Mouse (Mus musculus): ENCODE results near the gene Npcd.

The Npcd gene

DNA sequence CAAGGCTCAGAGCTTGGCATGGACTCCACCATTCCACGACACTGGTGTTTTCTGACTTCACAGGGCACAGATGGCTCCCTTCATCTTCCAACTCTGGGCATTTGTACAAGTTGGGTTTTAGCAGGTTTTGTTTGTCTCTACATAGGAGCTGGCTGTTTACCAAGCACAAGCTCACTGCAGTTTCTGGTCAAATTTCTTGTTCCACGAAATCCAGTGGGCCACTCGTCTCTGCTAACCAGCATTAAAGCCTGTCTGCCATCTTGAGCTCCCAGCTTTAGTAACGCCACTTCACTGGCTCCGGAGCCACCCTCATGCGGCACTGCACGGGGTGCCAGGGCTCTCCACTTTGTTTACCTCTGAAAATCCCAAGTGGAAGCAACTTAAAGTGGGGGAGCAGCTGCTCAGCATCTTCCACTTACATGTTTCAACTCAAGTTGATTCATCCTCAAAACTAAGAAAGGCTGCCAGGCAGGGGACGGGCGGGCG, 67.4 kb downstream of the Npcd start:
- DNase-seq (ENCODE audit: low spot score), result no peak

GRCm38 (mm10) chr15:79766168-79766567, 67.9 kb downstream of the Npcd start:
- no peak for DNase-seq (ENCODE audit: low spot score)

- DNase-seq (ENCODE audit: low spot score), result no peak
Measured at GRCm38 (mm10) chr15:79765361-79765760, 68.7 kb downstream of the Npcd start.

GRCm38 (mm10) chr15:79764539-79765267, 69.3 kb downstream of the Npcd start:
- no peak for DNase-seq (ENCODE audit: low spot score)

DNA sequence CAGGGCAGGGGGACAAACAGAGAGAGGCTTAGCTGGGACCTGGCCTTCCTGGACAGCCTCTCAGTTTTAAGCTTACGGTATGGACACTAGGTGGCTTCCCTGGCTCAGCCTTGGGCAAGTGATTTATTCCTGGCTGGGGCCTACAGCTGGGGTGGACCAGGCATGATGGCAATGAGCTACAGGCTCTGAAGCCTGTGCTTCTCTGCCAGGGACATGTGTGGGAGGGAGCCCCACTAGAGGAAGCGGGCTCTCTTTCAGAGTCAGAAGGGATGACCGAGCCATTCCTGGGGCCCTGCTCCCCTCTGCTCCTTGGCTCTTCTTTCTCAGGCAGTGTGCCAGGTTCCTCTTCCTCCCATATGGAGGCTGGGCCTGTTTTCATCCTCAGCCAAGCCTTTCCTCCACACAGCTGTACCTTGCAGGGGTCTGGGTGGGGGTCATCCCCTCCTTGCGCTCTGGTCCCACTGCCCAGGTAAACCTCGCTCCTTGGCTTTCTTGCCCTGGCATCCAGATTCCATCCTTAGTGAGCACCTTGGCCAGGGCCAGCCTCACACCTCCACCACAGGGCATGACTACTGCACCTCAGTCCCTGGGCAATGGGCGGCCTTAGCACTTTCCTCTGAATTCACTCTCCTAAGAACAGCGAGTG, 70.3 kb downstream of the Npcd start:
- peak; percentile 21 for DNase-seq (ENCODE audit: low spot score)

DNA sequence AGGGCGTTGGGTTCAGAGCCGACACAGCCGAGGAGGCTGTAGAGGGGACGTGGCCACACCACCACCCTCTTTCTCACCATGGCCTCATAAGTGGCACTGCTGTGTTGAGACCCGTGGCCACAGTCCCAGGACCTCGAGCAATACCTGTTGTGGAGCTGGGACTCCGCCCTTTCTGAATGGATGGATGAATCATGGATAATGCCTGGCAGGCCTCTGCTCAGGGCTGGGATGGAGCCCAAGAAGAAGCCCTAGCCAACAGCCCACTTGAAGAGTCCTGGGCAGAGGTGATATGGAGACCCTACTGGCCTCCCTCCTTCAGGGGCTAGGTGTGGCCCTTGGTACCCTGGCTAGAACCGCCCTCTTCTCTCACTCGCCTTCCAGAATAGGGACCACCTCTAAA, 71.0 kb downstream of the Npcd start:
- no peak for DNase-seq (ENCODE audit: low spot score)

- no peak for DNase-seq (ENCODE audit: low spot score)
Measured at GRCm38 (mm10) chr15:79760956-79761355, 73.1 kb downstream of the Npcd start.

GRCm38 (mm10) chr15:79757118-79757517, 76.9 kb downstream of the Npcd start:
- DNase-seq (ENCODE audit: low spot score), result no peak

GRCm38 (mm10) chr15:79755977-79756625, 77.9 kb downstream of the Npcd start:
- DNase-seq (ENCODE audit: low spot score), result no peak

GRCm38 (mm10) chr15:79755176-79755575, 78.9 kb downstream of the Npcd start:
- no peak for DNase-seq (ENCODE audit: low spot score)

- no peak for DNase-seq (ENCODE audit: low spot score)
Measured at GRCm38 (mm10) chr15:79753873-79754272, 80.2 kb downstream of the Npcd start.

GRCm38 (mm10) chr15:79753420-79753752, 80.7 kb downstream of the Npcd start:
- DNase-seq (ENCODE audit: low spot score), result no peak

GRCm38 (mm10) chr15:79752742-79753419, 81.2 kb downstream of the Npcd start:
- DNase-seq (ENCODE audit: low spot score), result peak; percentile 65

DNA sequence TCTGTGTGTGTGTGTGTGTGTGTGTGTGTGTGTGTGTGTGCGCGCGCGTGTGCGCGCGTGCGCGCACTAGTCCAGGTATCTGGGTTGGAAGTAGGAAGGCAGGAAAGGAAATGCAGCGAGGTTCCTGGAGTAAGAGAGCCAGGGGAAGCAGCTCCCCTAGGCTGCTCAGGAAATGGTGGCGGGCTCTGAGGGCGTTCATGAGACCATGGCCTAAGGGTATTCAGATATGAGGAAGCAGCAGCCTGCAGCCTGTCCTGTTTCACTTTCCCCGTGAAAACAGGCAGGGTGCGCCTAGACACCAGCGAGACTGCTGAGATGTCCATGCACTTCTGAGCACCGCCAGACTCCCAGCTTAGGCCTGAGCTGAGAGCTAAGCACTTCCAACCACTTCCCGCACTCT, 82.3 kb downstream of the Npcd start:
- DNase-seq (ENCODE audit: low spot score), result no peak

DNA sequence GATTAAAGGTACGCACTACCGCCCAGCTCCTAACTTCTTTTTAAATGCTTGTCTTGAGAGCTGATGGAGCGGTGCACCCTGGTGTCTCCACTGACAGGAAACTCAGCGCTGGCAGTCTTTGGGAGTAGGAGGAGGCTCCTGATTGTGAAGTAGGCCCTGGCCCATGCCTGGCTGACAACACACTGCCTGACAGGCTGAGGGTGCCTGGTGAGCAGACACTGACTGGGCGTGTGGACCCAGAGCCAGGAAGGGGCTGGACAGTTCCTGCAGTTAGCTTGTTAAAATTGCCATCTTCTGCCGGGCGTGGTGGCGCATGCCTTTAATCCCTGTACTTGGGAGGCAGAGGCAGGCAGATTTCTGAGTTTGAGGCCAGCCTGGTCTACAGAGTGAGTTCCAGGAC, 83.8 kb downstream of the Npcd start:
- no peak for DNase-seq (ENCODE audit: low spot score)

DNA sequence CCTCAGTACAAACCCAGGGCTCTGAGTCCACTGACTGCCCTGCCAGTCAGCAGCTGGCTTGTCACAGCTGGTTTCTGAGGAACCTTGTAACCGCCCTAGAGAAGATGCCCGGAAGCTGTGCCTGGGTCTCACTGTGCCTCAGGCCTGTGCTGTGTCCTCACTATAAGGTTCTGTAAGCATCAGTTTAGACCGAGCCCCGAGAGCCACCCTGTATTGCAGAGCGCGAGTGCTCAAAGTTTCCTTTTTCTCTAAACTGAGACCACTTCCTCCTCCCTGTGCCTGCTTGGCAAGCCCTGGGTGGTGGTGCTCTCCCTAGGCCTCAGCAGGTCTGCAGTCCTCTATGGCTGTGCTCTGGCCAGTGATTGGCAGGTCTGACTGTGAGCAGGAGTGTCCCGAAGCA, 84.9 kb downstream of the Npcd start:
- DNase-seq (ENCODE audit: low spot score), result no peak

GRCm38 (mm10) chr15:79747998-79748397, 86.0 kb downstream of the Npcd start:
- no peak for DNase-seq (ENCODE audit: low spot score)

- no peak for DNase-seq (ENCODE audit: low spot score)
Measured at GRCm38 (mm10) chr15:79745883-79746282, 88.2 kb downstream of the Npcd start.

DNA sequence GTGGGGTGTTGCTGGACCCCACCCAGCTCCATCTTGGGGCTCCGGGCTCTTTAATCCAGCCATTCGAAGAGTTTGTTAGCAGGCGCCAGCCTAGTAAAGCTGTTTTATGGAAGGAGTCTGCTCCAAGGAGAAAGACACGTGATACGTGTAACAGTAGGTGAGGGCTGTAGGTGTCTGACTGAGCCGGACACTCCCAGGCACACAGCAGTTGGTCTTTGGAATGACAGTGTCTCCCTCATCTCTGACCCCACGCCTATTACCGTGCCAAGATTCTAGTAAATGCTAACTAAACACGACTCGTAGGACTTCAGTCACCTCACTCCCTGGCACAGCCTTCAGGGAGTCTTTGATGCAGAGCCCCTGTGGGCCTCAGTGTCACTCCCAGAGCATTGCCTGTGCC, 88.7 kb downstream of the Npcd start:
- no peak for DNase-seq (ENCODE audit: low spot score)

- DNase-seq (ENCODE audit: low spot score), result no peak
Measured at GRCm38 (mm10) chr15:79744742-79745141, 89.3 kb downstream of the Npcd start.

DNA sequence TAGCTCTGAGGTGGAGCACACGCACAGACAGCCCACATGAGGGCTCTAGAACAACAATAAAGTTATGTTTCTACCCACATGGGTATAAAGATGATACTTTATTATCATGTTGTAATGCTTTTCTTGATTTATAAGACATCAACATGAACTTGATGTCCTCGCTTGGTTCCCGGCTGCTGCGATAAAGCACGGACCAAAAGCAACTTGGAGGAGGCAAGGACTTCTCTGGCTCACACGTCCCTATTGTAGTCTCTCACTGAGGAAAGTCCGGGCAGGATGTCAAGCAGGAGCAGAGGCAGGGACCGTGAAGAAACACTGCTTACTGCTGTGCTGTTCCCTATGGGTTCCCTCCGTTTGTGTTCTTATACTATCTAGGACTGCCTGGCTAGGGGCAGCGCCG, 90.0 kb downstream of the Npcd start:
- no peak for DNase-seq (ENCODE audit: low spot score)

DNA sequence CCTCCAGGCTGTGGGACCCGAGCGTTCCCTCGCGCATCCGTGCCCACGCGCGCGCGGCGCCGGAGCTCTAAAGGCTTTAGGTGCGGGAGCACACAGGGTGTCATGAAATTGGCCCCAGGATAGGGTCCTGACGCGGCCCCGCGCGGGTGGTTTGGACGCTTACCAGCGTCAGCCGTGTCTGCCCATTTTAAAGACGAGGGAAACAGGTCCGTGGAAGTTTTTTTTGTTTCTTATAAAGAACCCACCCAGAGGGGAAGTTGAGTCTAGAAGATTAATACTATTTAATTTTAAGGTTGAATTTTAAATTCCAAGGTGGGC, 91.4 kb downstream of the Npcd start:
- no peak for DNase-seq (ENCODE audit: low spot score)

All from ovary, postnatal 10 days (tissue).